Comparison of ENCODE assay signal across 7 mouse cellular contexts in genomic region chr7:101896104-101897066, GRCm38 (mm10). TPM values are rescaled to one million over a fixed set of nuclear protein-coding genes. Genes with fewer than 3 reads are reported as not detected.
DNase-seq lines count a peak whose midpoint lies in the region; ATAC-seq lines count a peak whose summit lies in the region.

No protein-coding gene starts in this region.

- peak overlapping the region; percentile 50 for H3K9ac ChIP-seq in intestine, embryonic 15.5 days

- H3K4me2 ChIP-seq in intestine, embryonic 15.5 days (replicated peaks) = peak overlapping the region; percentile 58

- intact Hi-C loops in gastrocnemius, postnatal 36 days (cut with DNase I) = loop anchor here (5.0 kb wide), 2 partner anchors 59 to 219 kb away; partner anchors contain the start of gene Inppl1
- intact Hi-C loops in left cerebral cortex, postnatal 25 days (cut with DNase I) = loop anchor here (5.0 kb wide), 2 partner anchors 59 to 219 kb away; partner anchors contain the start of gene Inppl1

- peak; percentile 97 for DNase-seq in adrenal gland, adult 2 months
- peak; percentile 96 for DNase-seq in embryo, embryonic 11.5 days (ENCODE audit: low read depth, low spot score)
- peak; percentile 94 for DNase-seq in gastrocnemius, postnatal 36 days
- peak; percentile 98 to 99 for DNase-seq in left cerebral cortex, postnatal 25 days (ENCODE audit: low spot score in 2 of 2)
- peak; percentile 97 for DNase-seq in midbrain, embryonic 10.5 days (ENCODE audit: low spot score)
- peak; percentile 92 for DNase-seq in right cerebral cortex, postnatal 4 days

- H3K27me3 ChIP-seq in intestine, embryonic 15.5 days (replicated peaks) = no peaks in the 10 kb centered on the region
- no peaks in the 10 kb centered on the region for H3K27me3 ChIP-seq in midbrain, embryonic 10.5 days (ENCODE audit: low read depth, poor library complexity, severe bottlenecking)

- peak overlapping the region; percentile 54 for H3K4me3 ChIP-seq in intestine, embryonic 15.5 days (replicated peaks)
- peak overlapping the region; percentile 61 for H3K4me3 ChIP-seq in midbrain, embryonic 10.5 days

- WGBS in intestine, embryonic 15.5 days = under 1% methylated on average over 57 of the region's 57 CpGs
- WGBS in midbrain, embryonic 10.5 days = under 1% methylated on average over 57 of the region's 57 CpGs

- H3K36me3 ChIP-seq in intestine, embryonic 15.5 days = no peaks in the 10 kb centered on the region
- H3K36me3 ChIP-seq in midbrain, embryonic 10.5 days = peaks cover 26% of the 10 kb centered on the region

- peak overlapping the region; percentile 86 for H3K27ac ChIP-seq in intestine, embryonic 15.5 days
- H3K27ac ChIP-seq in midbrain, embryonic 10.5 days (replicated peaks) = peak overlapping the region; percentile 94

- ATAC-seq in intestine, embryonic 15.5 days = peak; percentile 99

- no peaks in the 10 kb centered on the region for H3K4me1 ChIP-seq in intestine, embryonic 15.5 days (replicated peaks)
- peaks cover 16% of the 10 kb centered on the region for H3K4me1 ChIP-seq in midbrain, embryonic 10.5 days

- H3K9me3 ChIP-seq in intestine, embryonic 15.5 days = no peaks in the 10 kb centered on the region
- no peaks in the 10 kb centered on the region for H3K9me3 ChIP-seq in midbrain, embryonic 10.5 days (replicated peaks)

RNA-seq across cellular contexts. Expression of gene Lamtor1, which starts 9.3 kb away (rescaled TPM):
- 100 to 1,000 TPM; 106 to 131 TPM for total RNA-seq in adrenal gland, adult 2 months (2021)
- polyA plus RNA-seq in adrenal gland, adult 2 months (2012; rRNA removed) = 298 TPM in 2 replicates
- total RNA-seq in gastrocnemius, postnatal 36 days (2021) = 10 to 100 TPM; 93.2 to 99.8 TPM
- polyA plus RNA-seq in intestine, embryonic 15.5 days (2015; fragmentation: Nextera tagmentation; extraction: Ambion mirVana) = 184 and 199 TPM in 2 replicates
- total RNA-seq in left cerebral cortex, postnatal 25 days (2021) = 10 to 100 TPM; 97.2 to 99.6 TPM
- 164 and 166 TPM in 2 replicates for polyA plus RNA-seq in midbrain, embryonic 10.5 days (2016; fragmentation: Nextera tagmentation; extraction: Ambion mirVana)

RNA-seq across cellular contexts. Expression of gene Tomt, which starts 9.8 kb away (rescaled TPM):
- total RNA-seq in adrenal gland, adult 2 months (2021) = not detected
- polyA plus RNA-seq in adrenal gland, adult 2 months (2012; rRNA removed) = not detected in 2 replicates
- not detected for total RNA-seq in gastrocnemius, postnatal 36 days (2021)
- 0.29 and 0.38 TPM in 2 replicates for polyA plus RNA-seq in intestine, embryonic 15.5 days (2015; fragmentation: Nextera tagmentation; extraction: Ambion mirVana)
- under 1 TPM; 0.11 to 0.14 TPM for total RNA-seq in left cerebral cortex, postnatal 25 days (2021)
- polyA plus RNA-seq in midbrain, embryonic 10.5 days (2016; fragmentation: Nextera tagmentation; extraction: Ambion mirVana) = 0.37 and 0.87 TPM in 2 replicates

RNA-seq across cellular contexts. Expression of gene Folr1, which starts 25.8 kb away (rescaled TPM):
- total RNA-seq in adrenal gland, adult 2 months (2021) = 10 to 100 TPM in 1 of 2 experiments, under 1 TPM in 1; 0.86 to 22.0 TPM
- 1.3 and 2.6 TPM in 2 replicates for polyA plus RNA-seq in adrenal gland, adult 2 months (2012; rRNA removed)
- 1 to 10 TPM in 1 of 2 experiments, under 1 TPM in 1; 0.91 to 1.2 TPM for total RNA-seq in gastrocnemius, postnatal 36 days (2021)
- polyA plus RNA-seq in intestine, embryonic 15.5 days (2015; fragmentation: Nextera tagmentation; extraction: Ambion mirVana) = 121 and 149 TPM in 2 replicates
- total RNA-seq in left cerebral cortex, postnatal 25 days (2021) = 1 to 10 TPM; 3.3 to 5.2 TPM
- polyA plus RNA-seq in midbrain, embryonic 10.5 days (2016; fragmentation: Nextera tagmentation; extraction: Ambion mirVana) = 17.9 and 19.5 TPM in 2 replicates

RNA-seq across cellular contexts. Expression of gene Anapc15, which starts 32.9 kb away (rescaled TPM):
- 10 to 100 TPM; 34.2 to 35.7 TPM for total RNA-seq in adrenal gland, adult 2 months (2021)
- 32.3 and 39.9 TPM in 2 replicates for polyA plus RNA-seq in adrenal gland, adult 2 months (2012; rRNA removed)
- 10 to 100 TPM; 16.6 to 22.3 TPM for total RNA-seq in gastrocnemius, postnatal 36 days (2021)
- 71.5 and 74.7 TPM in 2 replicates for polyA plus RNA-seq in intestine, embryonic 15.5 days (2015; fragmentation: Nextera tagmentation; extraction: Ambion mirVana)
- total RNA-seq in left cerebral cortex, postnatal 25 days (2021) = 10 to 100 TPM; 31.2 to 36.8 TPM
- polyA plus RNA-seq in midbrain, embryonic 10.5 days (2016; fragmentation: Nextera tagmentation; extraction: Ambion mirVana) = 110 and 123 TPM in 2 replicates

RNA-seq across cellular contexts. Expression of gene Lrrc51, which starts 37.3 kb away (rescaled TPM):
- 10 to 100 TPM; 11.7 to 17.3 TPM for total RNA-seq in adrenal gland, adult 2 months (2021)
- 9.4 and 10.3 TPM in 2 replicates for polyA plus RNA-seq in adrenal gland, adult 2 months (2012; rRNA removed)
- 1 to 10 TPM; 2.9 to 3.2 TPM for total RNA-seq in gastrocnemius, postnatal 36 days (2021)
- 6.7 and 9.2 TPM in 2 replicates for polyA plus RNA-seq in intestine, embryonic 15.5 days (2015; fragmentation: Nextera tagmentation; extraction: Ambion mirVana)
- 1 to 10 TPM; 5.6 to 6.9 TPM for total RNA-seq in left cerebral cortex, postnatal 25 days (2021)
- polyA plus RNA-seq in midbrain, embryonic 10.5 days (2016; fragmentation: Nextera tagmentation; extraction: Ambion mirVana) = 10.6 and 12.7 TPM in 2 replicates

Comparison
In these comparisons a context has a peak if more than half of its experiments do, and no peak if none do; other contexts are left out.
1. Peak in every context shown above with its lines: DNase-seq, ATAC-seq, H3K4me3 ChIP-seq and H3K27ac ChIP-seq.